ENCODE assay signal across 25 mouse cellular contexts in genomic region chr5:23214646-23215045, GRCm38 (mm10).
"Had no signal": no experiment of that assay in that cellular context is flagged by ENCODE, and none has a peak within 500 bp of the region (broad histone marks: within the 10 kb centered on the region; RNA-seq: fewer than 3 reads in every experiment).

No protein-coding gene starts in this region.

- DNase-seq: gastrocnemius, postnatal 14 days; heart, adult 18-20 months; heart, postnatal 10 days; heart, postnatal 4 days; kidney, adult 18-20 months; kidney, adult 8-10 months; kidney, postnatal 14 days; kidney, postnatal 36 days; layer of hippocampus, adult 9-11 months; layer of hippocampus, postnatal 36 days; left cerebral cortex, postnatal 4 days had no signal

- H3K27me3 ChIP-seq: heart, embryonic 12.5 days; hindbrain, embryonic 12.5 days; intestine, embryonic 15.5 days; limb, embryonic 12.5 days; liver, embryonic 12.5 days had no signal

- H3K36me3 ChIP-seq: heart, embryonic 10.5 days; heart, embryonic 12.5 days; hindbrain, embryonic 10.5 days; hindbrain, embryonic 12.5 days; intestine, embryonic 15.5 days; limb, embryonic 12.5 days; limb, embryonic 15.5 days; liver, embryonic 12.5 days had no signal

- ATAC-seq: hindbrain, embryonic 16.5 days; inflammation-experienced regulatory T-cells, adult 6 months; intestine, embryonic 15.5 days; intestine, postnatal 0 days; liver, embryonic 12.5 days had no signal

- H3K9me3 ChIP-seq: heart, embryonic 10.5 days; heart, embryonic 12.5 days; hindbrain, embryonic 10.5 days; hindbrain, embryonic 12.5 days; intestine, embryonic 15.5 days; limb, embryonic 12.5 days; limb, embryonic 15.5 days; liver, embryonic 12.5 days had no signal

- H3K4me3 ChIP-seq: heart, embryonic 10.5 days; heart, embryonic 12.5 days; hindbrain, embryonic 10.5 days; hindbrain, embryonic 12.5 days; intestine, embryonic 15.5 days; limb, embryonic 12.5 days; limb, embryonic 15.5 days; liver, embryonic 12.5 days had no signal

- H3K9ac ChIP-seq: heart, embryonic 12.5 days; hindbrain, embryonic 12.5 days; hindbrain, embryonic 14.5 days; intestine, embryonic 15.5 days; limb, embryonic 12.5 days; limb, embryonic 15.5 days; liver, embryonic 12.5 days; liver, embryonic 14.5 days had no signal

- H3K4me1 ChIP-seq: heart, embryonic 10.5 days; heart, embryonic 12.5 days; hindbrain, embryonic 10.5 days; hindbrain, embryonic 12.5 days; intestine, embryonic 15.5 days; liver, embryonic 12.5 days had no signal

- H3K4me2 ChIP-seq: heart, embryonic 12.5 days; hindbrain, embryonic 12.5 days; hindbrain, embryonic 14.5 days; intestine, embryonic 15.5 days; limb, embryonic 12.5 days; limb, embryonic 15.5 days; liver, embryonic 12.5 days had no signal

- H3K27ac ChIP-seq: heart, embryonic 10.5 days; hindbrain, embryonic 10.5 days; hindbrain, embryonic 12.5 days; hindbrain, embryonic 14.5 days; intestine, embryonic 15.5 days; kidney, postnatal 0 days; limb, embryonic 12.5 days; limb, embryonic 15.5 days; liver, embryonic 12.5 days; liver, embryonic 14.5 days had no signal
